Mouse (Mus musculus) inflammation-experienced regulatory T-cells (primary cell): ENCODE results near the gene Mroh2a. TPM values are rescaled to one million over a fixed set of nuclear protein-coding genes. Genes with fewer than 3 reads are reported as not detected.

Experiments
- polyA plus RNA-seq, 2 experiments: library from polyadenylated mRNA; unstranded; fragments of 100-300 nt; shearing (Covaris generic); gene quantifications; one replicate each; pipeline ENCODE4 v1.2.1; 2017

Gene Mroh2a
- 1 to 10 TPM in 1 of 2 experiments, under 1 TPM in 1; 0.98 to 6.6 TPM for polyA plus RNA-seq

DNA sequence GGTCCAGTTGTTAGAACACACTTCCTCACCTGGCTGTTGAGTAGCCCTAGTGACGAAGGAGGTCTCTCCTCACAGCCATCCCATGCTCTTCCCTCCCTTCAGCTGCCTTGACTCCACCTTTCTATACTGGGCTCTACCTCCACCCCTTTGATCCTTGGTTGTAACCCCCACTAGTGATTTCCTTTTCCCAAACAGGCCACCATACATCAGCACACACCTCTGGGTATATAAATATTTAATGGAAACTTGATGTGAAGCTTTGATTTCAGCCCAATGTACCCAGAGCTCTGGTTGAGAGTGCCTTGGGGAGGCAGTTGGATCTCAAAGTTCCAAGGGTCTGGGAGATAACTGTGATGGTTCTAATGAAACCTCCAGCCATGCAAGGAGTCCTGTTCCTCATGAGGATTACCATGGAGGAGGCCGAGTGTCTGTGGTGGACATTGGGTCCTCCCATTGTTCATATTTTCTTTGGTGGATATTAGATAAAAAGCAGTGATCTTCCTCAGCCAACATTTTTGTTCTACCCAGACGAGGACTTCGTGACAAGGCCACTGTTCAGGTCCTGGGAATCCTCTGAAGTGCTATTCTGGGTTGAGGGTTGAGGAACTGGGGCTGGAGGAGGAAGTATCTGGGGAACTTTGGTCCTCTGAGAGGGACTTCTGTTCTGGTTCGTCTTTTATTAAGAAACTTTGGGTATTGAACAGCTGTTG is at the start of gene Mroh2a:
TSS of gene Mroh2a (plus strand) at position 317 of the 710 bp plus-strand sequence.

DNA sequence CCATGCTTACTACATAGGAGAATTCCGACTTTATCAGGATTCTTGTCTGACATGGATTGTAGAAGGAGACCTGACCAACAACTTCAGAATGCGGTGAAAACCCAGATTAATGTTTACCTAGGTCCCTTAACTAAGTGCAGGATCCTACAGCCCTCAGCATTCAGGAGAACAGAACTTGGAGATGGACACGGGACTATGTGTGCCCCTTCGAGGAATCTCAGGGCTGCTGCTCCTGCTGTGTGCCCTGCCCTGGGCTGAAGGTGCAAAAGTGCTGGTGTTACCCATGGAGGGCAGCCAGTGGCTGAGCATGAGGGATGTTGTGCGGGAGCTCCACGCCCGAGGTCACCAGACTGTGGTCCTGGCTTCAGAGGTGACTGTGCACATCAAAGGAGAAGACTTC is 26.3 kb upstream of the Mroh2a start, which contains the start of gene Ugt1a2:
TSS of gene Ugt1a2 (plus strand) at position 146 of the 400 bp plus-strand sequence.

DNA sequence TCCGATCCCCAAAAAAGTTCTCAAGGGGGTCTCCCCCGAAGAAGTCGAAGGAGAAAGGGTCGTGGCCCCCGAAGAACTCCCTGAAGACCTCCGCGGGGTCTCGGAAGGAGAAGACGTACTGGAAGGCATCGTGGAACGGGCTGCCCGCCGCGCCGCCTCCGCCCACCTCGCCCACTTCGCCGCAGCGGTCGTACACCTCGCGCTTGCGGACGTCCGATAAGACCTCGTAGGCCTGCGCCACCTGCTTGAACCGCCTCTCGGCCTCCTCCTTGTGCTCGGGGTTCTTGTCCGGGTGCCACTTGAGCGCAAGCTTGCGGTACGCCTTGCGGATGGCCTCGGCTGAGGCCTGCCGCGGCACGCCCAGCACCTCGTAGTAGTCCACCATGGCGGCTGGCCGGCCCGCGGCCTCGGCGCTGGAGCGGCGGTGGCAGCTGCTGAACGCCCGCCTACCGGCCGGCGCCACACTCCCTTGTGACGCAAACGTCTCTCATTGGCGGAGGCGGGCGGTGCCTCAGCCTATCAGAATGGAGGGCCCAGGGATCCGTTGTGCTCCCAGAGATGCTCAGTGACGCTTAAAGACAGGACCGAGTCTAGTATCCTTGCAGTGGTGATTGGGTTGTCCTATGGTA is 21.4 kb upstream of the Mroh2a start, which contains the start of gene Dnajb3:
TSS of gene Dnajb3 (minus strand) at position 489 of the 629 bp plus-strand sequence.

DNA sequence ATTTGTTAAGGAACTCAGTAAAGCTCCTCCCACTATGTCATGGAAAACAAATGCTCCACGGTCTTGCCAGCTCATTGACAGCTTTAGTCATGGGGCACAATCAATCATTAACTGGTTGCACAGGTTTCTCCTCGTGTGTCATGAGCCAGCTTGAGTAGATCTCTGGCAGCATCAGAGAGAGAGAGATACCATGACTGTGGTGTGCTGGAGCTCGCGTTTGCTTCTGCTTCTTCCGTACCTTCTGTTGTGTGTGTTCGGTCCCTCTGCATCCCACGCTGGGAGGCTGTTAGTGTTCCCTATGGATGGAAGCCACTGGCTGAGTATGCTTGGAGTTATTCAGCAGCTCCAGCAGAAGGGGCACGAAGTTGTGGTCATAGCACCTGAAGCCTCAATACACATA is 15.0 kb upstream of the Mroh2a start, which contains the start of gene Ugt1a1:
TSS of gene Ugt1a1 (plus strand) at position 148 of the 400 bp plus-strand sequence.

DNA sequence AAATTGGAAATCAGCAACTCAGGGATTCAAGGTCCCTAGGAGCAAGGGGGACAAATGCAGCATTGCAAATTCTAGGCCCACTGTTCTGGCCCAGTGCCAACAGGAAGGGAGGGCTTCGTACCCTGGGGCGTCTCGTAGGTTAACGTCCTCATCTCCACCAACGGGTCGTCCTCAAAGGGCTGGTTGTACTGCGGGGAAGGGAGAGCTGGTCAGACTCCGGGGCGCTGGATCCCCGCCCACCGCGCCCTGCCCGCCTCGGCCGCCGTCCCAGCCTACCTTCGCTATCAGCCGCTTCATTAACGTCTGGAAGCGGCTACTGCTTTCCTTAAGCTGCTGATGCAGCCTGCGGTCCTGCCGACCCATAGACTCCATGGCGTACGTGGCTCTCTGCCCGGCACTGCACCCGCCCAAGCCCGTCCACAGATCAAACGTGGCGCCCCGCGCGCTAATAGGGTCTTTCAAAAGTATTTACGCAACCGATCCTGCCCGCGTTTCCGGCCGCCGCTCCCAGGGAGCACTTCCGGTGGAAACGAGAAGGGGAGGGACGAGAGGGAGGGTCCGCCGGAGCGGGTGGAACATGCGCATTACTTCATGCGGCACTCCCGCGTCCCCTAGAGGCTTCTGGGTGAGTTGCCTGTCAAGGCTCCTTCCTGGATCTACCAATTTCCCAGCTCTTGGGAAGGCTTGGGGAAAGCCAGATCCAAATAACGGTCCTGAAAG is 50.5 kb downstream of the Mroh2a start, which contains the start of the genes Hjurp and Trpm8:
TSS of gene Hjurp (minus strand) at position 536 of the 720 bp plus-strand sequence.
TSS of gene Trpm8 (plus strand) at position 564 of the 720 bp plus-strand sequence.

Other genes starting within 250 kb of the Mroh2a start
- 10 to 100 TPM; 17.5 to 18.8 TPM for gene Usp40, start 218.4 kb upstream of the Mroh2a start, polyA plus RNA-seq
- not detected for gene Ugt1a10, start 171.6 kb upstream of the Mroh2a start, polyA plus RNA-seq
- gene Ugt1a9, start 156.2 kb upstream of the Mroh2a start, polyA plus RNA-seq: under 1 TPM; 0.38 to 0.81 TPM
- not detected for gene Ugt1a8, start 139.2 kb upstream of the Mroh2a start, polyA plus RNA-seq
- gene Ugt1a7c, start 131.9 kb upstream of the Mroh2a start, polyA plus RNA-seq: under 1 TPM; 0.31 to 0.49 TPM
- gene Ugt1a6b, start 123.7 kb upstream of the Mroh2a start, polyA plus RNA-seq: not detected
- gene Ugt1a6a, start 92.2 kb upstream of the Mroh2a start, polyA plus RNA-seq: 1 to 10 TPM in 1 of 2 experiments, under 1 TPM in 1; 0.72 to 1.7 TPM
- gene Ugt1a5, start 61.0 kb upstream of the Mroh2a start, polyA plus RNA-seq: 1 to 10 TPM in 1 of 2 experiments, not detected in 1; 1.4 TPM
- under 1 TPM; 0.31 to 0.42 TPM for gene Ugt1a2, start 26.4 kb upstream of the Mroh2a start, polyA plus RNA-seq
- gene Dnajb3, start 21.2 kb upstream of the Mroh2a start, polyA plus RNA-seq: under 1 TPM; 0.25 to 0.72 TPM
- gene Ugt1a1, start 15.0 kb upstream of the Mroh2a start, polyA plus RNA-seq: under 1 TPM; 0.11 to 0.93 TPM
- 100 to 1,000 TPM in 1 of 2 experiments, 10 to 100 TPM in 1; 79.0 to 117 TPM for gene Hjurp, start 50.6 kb downstream of the Mroh2a start, polyA plus RNA-seq
- gene Trpm8, start 50.7 kb downstream of the Mroh2a start, polyA plus RNA-seq: under 1 TPM; 0.23 to 0.70 TPM
- gene Spp2, start 180.0 kb downstream of the Mroh2a start, polyA plus RNA-seq: 1 to 10 TPM in 1 of 2 experiments, not detected in 1; 1.1 TPM